Mouse (Mus musculus): Measurements from ENCODE around the gene Calhm3. TPM values are rescaled to one million over a fixed set of nuclear protein-coding genes. Genes with fewer than 3 reads are reported as not detected.

Gene Calhm3
- total and polyA plus RNA-seq, 3 experiments, result 0.16 TPM; not detected in 2

DNA sequence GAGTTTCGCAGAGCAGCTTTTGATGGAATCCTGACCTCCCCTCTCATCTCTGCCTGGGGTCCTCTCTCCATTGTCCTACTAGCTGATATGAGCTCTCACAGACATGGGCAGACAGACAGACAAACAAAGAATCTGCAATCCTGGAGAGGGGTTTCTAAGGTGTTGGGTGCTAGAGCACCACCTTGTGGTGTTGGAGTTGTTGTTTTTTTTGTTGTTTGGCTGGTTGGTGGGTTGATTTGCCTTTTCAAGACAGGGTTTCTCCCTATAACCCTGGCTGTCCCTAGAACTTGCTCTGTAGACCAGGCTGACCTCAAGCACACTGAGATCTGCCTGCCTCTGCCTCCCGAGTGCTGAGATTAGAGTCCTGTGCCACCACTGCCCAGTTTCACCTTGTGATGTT is 17.9 kb upstream of the Calhm3 start:
- Histone ChIP-seq H3K27me3 (ENCODE audit: insufficient read depth, low read length) (peaks cover 8% of the 10 kb centered on the region; the same call in 1 of the 2 replicates), H3K4me1 (ENCODE audit: insufficient read depth, low read depth, low read length) (no peaks in the 10 kb centered on the region; the same call in 1 of the 2 replicates), H3K4me3 (ENCODE audit: low read depth, low read length) (no peak overlapping the region), H3K9me3 (replicated peaks) (peaks cover 11% of the 10 kb centered on the region; the same call in 1 of the 2 replicates), H3K36me3 (replicated peaks) (no peaks in the 10 kb centered on the region)
- no peak for DNase-seq (ENCODE audit: low spot score)
- TF ChIP-seq POLR2AphosphoS5 (IDR thresholded peaks at IDR 0.05; ENCODE audit: insufficient replicate concordance, low read depth, low read length) (no peak), GATA2 (IDR thresholded peaks at IDR 0.05; ENCODE audit: borderline replicate concordance, low read depth, low read length) (no peak), TAL1 (conservative IDR thresholded peaks at IDR 0.05; ENCODE audit: low read depth, low read length) (no peak), CTCF (IDR thresholded peaks at IDR 0.05; ENCODE audit: low read depth, low read length) (no peak), GATA1 (IDR thresholded peaks at IDR 0.05; ENCODE audit: borderline replicate concordance, low read length) (no peak)
- no peak for ATAC-seq (ENCODE audit: extremely low read depth, insufficient number of reproducible peaks, low FRiP score, poor library complexity, severe bottlenecking)

DNA sequence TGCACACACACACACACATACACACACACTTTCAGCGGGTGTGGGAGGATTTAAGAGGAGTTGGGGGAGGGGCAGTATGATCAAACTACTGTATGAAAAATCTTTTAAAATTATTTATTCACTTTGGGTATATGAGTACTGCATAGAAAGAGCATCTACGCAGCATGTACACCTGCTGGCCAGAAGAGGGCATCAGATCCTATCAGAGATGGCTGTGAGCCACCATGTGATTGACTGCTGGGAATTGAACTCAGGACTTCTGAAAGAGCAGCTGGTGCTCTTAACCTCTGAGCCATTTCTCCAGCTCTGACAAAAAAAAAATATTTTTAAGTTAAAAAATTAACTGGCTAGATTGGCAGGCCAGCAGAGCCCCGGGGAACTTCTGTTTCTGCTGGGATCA is 17.0 kb upstream of the Calhm3 start:
- ATAC-seq (ENCODE audit: extremely low read depth, insufficient number of reproducible peaks, low FRiP score, poor library complexity, severe bottlenecking), result no peak

GRCm38 (mm10) chr19:47168793-47169412 is 11.3 kb upstream of the Calhm3 start:
- DNase-seq (ENCODE audit: low spot score) (peak; percentile 26), ATAC-seq (ENCODE audit: extremely low read depth, insufficient number of reproducible peaks, low FRiP score, poor library complexity, severe bottlenecking) (peak; percentile 54)
- Histone ChIP-seq H3K4me1 (ENCODE audit: insufficient read depth, low read depth, low read length) (peaks cover 10% of the 10 kb centered on the region; the same call in 1 of the 2 replicates), H3K27me3 (ENCODE audit: insufficient read depth, low read length) (peaks cover 4% of the 10 kb centered on the region; the same call in 1 of the 2 replicates), H3K36me3 (replicated peaks) (no peaks in the 10 kb centered on the region), H3K9me3 (replicated peaks) (no peaks in the 10 kb centered on the region), H3K4me3 (ENCODE audit: low read depth, low read length) (no peak overlapping the region)
- TF ChIP-seq POLR2AphosphoS5 (IDR thresholded peaks at IDR 0.05; ENCODE audit: insufficient replicate concordance, low read depth, low read length) (no peak), CTCF (IDR thresholded peaks at IDR 0.05; ENCODE audit: low read depth, low read length) (peak; percentile 89), TAL1 (conservative IDR thresholded peaks at IDR 0.05; ENCODE audit: low read depth, low read length) (no peak)

More for the DNA sequence above, 17.0 kb upstream of the Calhm3 start:
- TF ChIP-seq CTCF (IDR thresholded peaks at IDR 0.05; ENCODE audit: low read depth, low read length) (0 out of 2 replicates have a peak, but pooled peaks have one; percentile 10), TAL1 (conservative IDR thresholded peaks at IDR 0.05; ENCODE audit: low read depth, low read length) (no peak)
- no peaks in the 10 kb centered on the region for H3K36me3 ChIP-seq (replicated peaks)
- H3K4me3 ChIP-seq (ENCODE audit: low read depth, low read length), result no peak overlapping the region
- DNase-seq (ENCODE audit: low spot score), result no peak
- H3K27me3 ChIP-seq (ENCODE audit: insufficient read depth, low read length), result peaks cover 7% of the 10 kb centered on the region; the same call in 1 of the 2 replicates
- H3K4me1 ChIP-seq (ENCODE audit: insufficient read depth, low read depth, low read length), result no peaks in the 10 kb centered on the region; the same call in 1 of the 2 replicates
- H3K9me3 ChIP-seq (replicated peaks), result peaks cover 11% of the 10 kb centered on the region; the same call in 1 of the 2 replicates

DNA sequence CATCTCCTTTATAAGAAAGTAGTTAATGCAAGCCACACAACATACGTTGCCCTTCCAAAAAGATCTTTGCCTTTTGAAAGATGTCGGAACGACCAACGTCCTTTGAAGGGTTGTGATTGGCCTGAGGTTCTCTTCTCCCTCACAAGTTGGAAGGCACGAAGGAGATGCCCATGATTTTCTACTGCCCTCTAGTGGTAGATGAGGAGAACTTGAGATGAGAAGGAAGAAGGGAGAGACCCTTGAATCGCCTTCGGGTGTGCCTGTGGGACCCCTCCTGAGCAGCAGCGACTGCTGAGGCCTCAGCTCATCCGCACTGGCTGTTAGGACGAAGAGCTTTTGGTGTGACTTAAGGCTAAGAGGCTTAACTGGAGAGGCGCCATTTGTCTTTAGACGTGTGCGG is 10.7 kb upstream of the Calhm3 start:
- H3K4me1 ChIP-seq (ENCODE audit: insufficient read depth, low read depth, low read length), result peaks cover 10% of the 10 kb centered on the region; the same call in 1 of the 2 replicates
- ATAC-seq (ENCODE audit: extremely low read depth, insufficient number of reproducible peaks, low FRiP score, poor library complexity, severe bottlenecking), result no peak

DNA sequence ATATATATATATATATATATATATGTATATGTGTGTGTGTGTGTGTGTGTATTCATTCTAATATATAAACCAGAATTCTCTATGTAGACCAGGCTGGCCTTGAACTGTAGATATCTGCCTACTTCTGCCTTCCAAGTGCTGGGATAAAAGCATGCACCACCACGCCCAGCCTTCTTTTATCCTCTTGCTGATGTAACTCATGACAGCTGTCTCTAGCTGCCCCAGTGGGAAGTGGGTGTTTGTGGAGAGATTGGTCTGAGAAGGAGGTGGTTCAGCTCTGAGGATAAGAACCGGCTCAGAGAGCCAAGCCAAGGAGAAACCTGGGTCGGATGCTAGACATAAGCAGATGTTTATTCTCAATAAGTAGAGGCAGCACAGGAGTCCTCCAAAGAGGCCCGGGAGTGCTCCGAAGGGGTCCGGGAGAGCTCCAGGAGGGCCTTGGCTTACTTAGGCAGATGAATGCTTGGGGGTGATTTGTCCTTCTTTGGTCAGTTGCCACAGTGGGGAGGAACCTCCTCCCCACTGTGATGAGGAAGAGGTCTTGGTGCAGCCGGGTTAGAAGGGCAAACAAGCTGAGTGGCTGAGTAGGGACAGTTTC is 10.2 kb upstream of the Calhm3 start:
- ATAC-seq (ENCODE audit: extremely low read depth, insufficient number of reproducible peaks, low FRiP score, poor library complexity, severe bottlenecking) (no peak), DNase-seq (ENCODE audit: low spot score) (no peak)
- TF ChIP-seq CTCF (IDR thresholded peaks at IDR 0.05; ENCODE audit: low read depth, low read length), result no peak
- no peak for TF ChIP-seq GATA1 (IDR thresholded peaks at IDR 0.05; ENCODE audit: borderline replicate concordance, low read length)
- no peak for TF ChIP-seq TAL1 (conservative IDR thresholded peaks at IDR 0.05; ENCODE audit: low read depth, low read length)
- no peak for TF ChIP-seq POLR2AphosphoS5 (IDR thresholded peaks at IDR 0.05; ENCODE audit: insufficient replicate concordance, low read depth, low read length)
- TF ChIP-seq GATA2 (IDR thresholded peaks at IDR 0.05; ENCODE audit: borderline replicate concordance, low read depth, low read length), result no peak
- H3K4me1 ChIP-seq (ENCODE audit: insufficient read depth, low read depth, low read length), result peaks cover 10% of the 10 kb centered on the region; the same call in 1 of the 2 replicates
- H3K9me3 ChIP-seq (replicated peaks), result no peaks in the 10 kb centered on the region
- H3K4me3 ChIP-seq (ENCODE audit: low read depth, low read length), result no peak overlapping the region
- no peaks in the 10 kb centered on the region for H3K36me3 ChIP-seq (replicated peaks)
- peaks cover 4% of the 10 kb centered on the region; the same call in 1 of the 2 replicates for H3K27me3 ChIP-seq (ENCODE audit: insufficient read depth, low read length)

More for the DNA sequence above, 10.7 kb upstream of the Calhm3 start:
- TF ChIP-seq TAL1 (conservative IDR thresholded peaks at IDR 0.05; ENCODE audit: low read depth, low read length) (no peak), GATA2 (IDR thresholded peaks at IDR 0.05; ENCODE audit: borderline replicate concordance, low read depth, low read length) (no peak), POLR2AphosphoS5 (IDR thresholded peaks at IDR 0.05; ENCODE audit: insufficient replicate concordance, low read depth, low read length) (no peak), GATA1 (IDR thresholded peaks at IDR 0.05; ENCODE audit: borderline replicate concordance, low read length) (no peak), CTCF (IDR thresholded peaks at IDR 0.05; ENCODE audit: low read depth, low read length) (peak; percentile 60)
- Histone ChIP-seq H3K9me3 (replicated peaks) (no peaks in the 10 kb centered on the region), H3K36me3 (replicated peaks) (no peaks in the 10 kb centered on the region), H3K27me3 (ENCODE audit: insufficient read depth, low read length) (peaks cover 4% of the 10 kb centered on the region; the same call in 1 of the 2 replicates), H3K4me3 (ENCODE audit: low read depth, low read length) (no peak overlapping the region)
- peak; percentile 47 for DNase-seq (ENCODE audit: low spot score)

DNA sequence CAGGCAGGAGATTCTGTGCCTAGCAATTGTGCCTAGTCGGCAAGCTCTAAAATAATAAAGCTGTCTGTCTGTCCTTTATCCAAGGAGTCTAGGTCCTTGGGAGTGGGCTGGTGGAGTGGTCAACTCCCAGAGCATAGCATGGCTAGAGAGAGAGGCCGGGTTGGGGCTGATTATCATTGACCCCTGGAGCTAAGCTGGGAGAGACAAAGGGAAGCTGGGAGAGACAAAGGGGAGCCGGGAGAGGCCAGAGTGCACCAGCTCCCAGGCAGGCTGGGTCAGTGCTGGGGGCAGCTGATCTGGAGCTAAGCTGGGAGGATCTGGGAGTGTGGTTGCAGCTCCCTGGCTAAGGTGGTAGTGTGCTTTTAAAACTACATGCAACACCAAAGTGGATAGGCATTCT is 9.2 kb upstream of the Calhm3 start:
- ATAC-seq (ENCODE audit: extremely low read depth, insufficient number of reproducible peaks, low FRiP score, poor library complexity, severe bottlenecking), result no peak
- no peaks in the 10 kb centered on the region for H3K36me3 ChIP-seq (replicated peaks)
- no peaks in the 10 kb centered on the region for H3K9me3 ChIP-seq (replicated peaks)
- TF ChIP-seq GATA1 (IDR thresholded peaks at IDR 0.05; ENCODE audit: borderline replicate concordance, low read length) (no peak), TAL1 (conservative IDR thresholded peaks at IDR 0.05; ENCODE audit: low read depth, low read length) (no peak), CTCF (IDR thresholded peaks at IDR 0.05; ENCODE audit: low read depth, low read length) (no peak)
- H3K4me3 ChIP-seq (ENCODE audit: low read depth, low read length), result no peak overlapping the region
- H3K27me3 ChIP-seq (ENCODE audit: insufficient read depth, low read length), result peaks cover 4% of the 10 kb centered on the region; the same call in 1 of the 2 replicates
- no peak for DNase-seq (ENCODE audit: low spot score)
- peaks cover 10% of the 10 kb centered on the region; the same call in 1 of the 2 replicates for H3K4me1 ChIP-seq (ENCODE audit: insufficient read depth, low read depth, low read length)

Data from G1E (cell line).